Mouse (Mus musculus) cerebellum, adult 2 months (tissue): ENCODE measurements at regions not wholly inside any gene's neighbourhood (a gene's known extent, or its start where the extent isn't known, plus 50 kb on each side); places are given as distances from the start of the nearest gene placed in this dataset.

Experiments
- CTCF ChIP-seq: fragments of 200-500 bp; IDR thresholded peaks from 2 replicates; pipeline ENCODE4 v1.5.1; 2011; ENCODE audit warnings: low read depth, mild to moderate bottlenecking, control low read depth, low read length, moderate library complexity, borderline replicate concordance; ENCODE audit not compliant: insufficient read depth
- POLR2A ChIP-seq: fragments of 200-500 bp; IDR thresholded peaks from 2 replicates; pipeline ENCODE4 v1.6.1; 2011; ENCODE audit warnings: low read length, control low read depth, borderline replicate concordance; ENCODE audit not compliant: insufficient read depth

GRCm38 (mm10) chr3:33957676-33958075 is 62.1 kb upstream of the Fxr1 start:
- TF ChIP-seq POLR2A (no peak), CTCF (no peak)
